Mouse (Mus musculus): ENCODE measurements around the gene Banp.
A peak's percentile ranks its signal among the peaks of the same experiment; 100 is the strongest.

Gene Banp

GRCm38 (mm10) chr8:121990506-121991255 is 41.1 kb downstream of the Banp start:
- peak in 1 of 2 experiments; percentile 49 for DNase-seq

- no peak for DNase-seq
Measured at GRCm38 (mm10) chr8:121991611-121992010, 42.1 kb downstream of the Banp start.

DNA sequence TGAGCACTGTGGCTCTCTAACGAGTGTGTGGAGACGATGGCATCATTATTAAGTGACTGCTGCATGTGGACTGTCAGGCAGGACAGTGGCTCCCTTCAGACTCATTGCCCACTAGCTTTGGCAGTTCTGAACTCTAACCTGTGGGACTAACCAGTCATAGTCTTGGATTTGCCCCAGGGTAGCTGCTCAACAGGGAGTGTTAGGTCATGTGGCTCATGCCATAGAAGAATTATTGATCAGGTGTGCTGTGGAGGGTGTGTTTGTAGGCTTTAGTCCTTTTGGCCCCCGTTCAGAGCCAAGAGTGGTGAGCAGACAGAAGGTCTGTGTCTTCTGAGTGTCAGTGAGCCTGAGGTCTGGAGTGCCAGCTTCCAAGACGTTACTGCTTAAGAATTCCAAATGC is 43.4 kb downstream of the Banp start:
- no peak for DNase-seq

GRCm38 (mm10) chr8:121995112-121995511 is 45.6 kb downstream of the Banp start:
- DNase-seq, result no peak

DNA sequence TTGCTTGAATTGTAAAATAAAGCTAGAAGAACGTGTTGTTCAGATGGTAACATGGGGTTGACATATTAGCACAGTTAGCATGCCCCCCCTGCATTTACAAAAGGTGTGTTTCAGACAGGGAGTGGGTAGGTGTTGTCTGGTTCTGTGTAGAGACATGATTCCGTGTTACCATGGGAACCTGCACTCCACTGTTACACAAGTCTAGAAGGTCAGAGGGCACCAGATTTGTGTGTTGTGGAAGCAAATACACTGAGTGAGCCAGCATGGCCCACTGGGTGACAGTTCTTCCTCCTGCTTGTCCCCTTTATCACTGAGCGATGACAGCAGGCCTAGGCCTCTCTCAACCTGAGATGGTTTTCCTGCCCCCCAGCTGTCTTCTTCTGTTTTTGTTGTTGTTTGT is 46.3 kb downstream of the Banp start:
- DNase-seq, result no peak

DNA sequence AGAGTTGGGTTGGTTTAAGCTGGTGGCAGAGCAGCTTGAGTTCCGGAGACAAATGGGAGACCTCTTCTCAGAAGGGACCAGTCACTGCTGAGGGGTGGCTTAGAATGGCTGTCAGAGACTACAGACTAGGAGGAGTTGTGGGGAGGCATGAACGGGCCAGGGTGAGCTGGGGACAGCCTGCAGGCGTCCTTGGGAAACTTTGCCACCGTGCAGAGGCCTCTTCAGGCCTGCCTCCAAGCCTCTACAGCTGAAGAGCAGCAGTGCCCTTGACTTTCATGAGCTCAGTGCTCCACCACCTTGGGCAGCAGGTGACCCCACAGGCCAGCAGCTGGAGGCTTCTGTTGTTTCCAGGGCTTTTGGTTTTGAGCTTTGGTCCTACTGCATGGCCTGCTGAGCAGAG is 49.1 kb downstream of the Banp start:
- DNase-seq, result no peak

- no peak for DNase-seq
Measured at GRCm38 (mm10) chr8:121999211-121999610, 49.7 kb downstream of the Banp start.

GRCm38 (mm10) chr8:122001339-122002115 is 52.0 kb downstream of the Banp start:
- no peak for DNase-seq

DNA sequence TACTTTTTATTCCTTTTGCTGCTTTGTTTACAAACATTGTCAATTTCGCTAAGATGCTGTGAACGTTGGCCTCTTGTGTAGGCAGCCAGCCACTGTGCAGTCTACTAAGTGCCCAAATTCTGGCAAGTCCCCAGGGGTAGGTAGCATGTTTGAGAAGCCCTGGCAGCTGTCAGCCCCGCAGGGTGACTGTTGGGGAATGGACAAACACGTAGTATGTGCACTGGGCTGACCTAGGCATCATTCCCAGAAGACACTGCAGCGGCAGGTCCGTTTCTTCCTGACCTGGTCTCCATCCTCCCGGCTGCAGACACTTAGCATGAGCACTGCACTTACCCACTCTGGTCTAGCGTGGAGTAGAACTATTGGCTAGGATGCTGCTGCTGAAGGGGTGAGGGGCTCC is 54.1 kb downstream of the Banp start:
- DNase-seq, result peak; percentile 81

- no peak for DNase-seq
Measured at GRCm38 (mm10) chr8:122004131-122004530, 54.6 kb downstream of the Banp start.

DNA sequence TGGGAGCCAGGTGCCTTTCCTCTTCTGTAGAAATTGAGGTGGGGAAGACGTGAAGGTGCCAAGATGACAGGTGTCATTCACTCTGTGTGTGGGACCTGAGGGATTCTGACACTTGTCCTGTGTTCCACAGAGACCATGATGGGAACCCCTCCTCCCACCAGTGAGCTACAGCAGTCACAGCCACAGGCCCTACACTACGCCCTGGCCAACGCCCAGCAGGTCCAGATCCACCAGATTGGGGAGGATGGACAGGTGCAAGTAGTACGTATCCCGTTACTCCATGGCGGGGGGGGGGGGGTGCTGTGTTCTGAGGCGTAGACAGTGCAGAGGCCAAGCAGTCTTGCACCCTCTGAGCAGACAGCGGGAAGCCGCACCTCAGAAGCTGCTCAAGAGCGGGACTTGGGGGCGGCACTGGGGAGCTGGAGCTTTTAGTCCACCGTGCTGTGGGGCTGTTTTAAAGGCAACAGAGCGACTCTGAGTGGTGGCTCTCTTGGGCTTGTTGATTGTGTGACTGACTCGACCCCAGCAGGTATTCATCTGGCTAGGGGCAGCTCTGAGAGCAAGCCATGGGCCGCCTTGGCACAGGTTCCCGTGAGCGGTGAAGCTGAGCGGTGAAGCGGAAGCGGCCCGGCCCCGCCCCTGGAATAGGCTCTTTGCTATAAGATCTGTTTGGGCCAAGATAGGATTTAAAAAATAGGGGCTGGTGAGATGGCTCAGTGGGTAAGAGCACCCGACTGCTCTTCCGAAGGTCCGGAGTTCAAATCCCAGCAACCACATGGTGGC is 56.1 kb downstream of the Banp start:
- peak; percentile 76 to 84 for DNase-seq

- peak in 1 of 2 experiments; percentile 60 for DNase-seq
Measured at GRCm38 (mm10) chr8:122006688-122007484, 57.3 kb downstream of the Banp start.

GRCm38 (mm10) chr8:122008395-122008794 is 58.8 kb downstream of the Banp start:
- no peak for DNase-seq

DNA sequence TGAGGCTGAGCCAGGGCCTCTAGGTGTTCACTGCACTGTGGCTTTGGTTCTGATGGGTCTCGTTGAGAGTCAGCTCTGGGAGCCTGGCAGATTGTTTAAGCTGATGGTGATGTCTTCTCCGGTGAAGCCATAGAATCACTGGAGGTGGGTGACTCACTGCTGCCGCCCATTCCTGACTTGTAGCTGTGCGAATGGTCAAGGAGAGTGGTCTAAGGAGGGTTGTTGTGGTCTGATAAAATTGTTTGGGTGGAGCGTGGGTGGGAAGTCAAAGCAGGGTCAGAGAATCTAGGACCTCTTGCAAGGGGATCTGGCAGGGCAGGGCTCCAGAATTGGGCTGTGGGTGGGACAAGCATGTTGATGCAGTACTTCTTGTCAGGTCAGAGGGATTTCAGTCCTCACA is 61.1 kb downstream of the Banp start:
- no peak for DNase-seq

- DNase-seq, result peak in 1 of 2 experiments; percentile 54
Measured at GRCm38 (mm10) chr8:122011066-122011588, 61.6 kb downstream of the Banp start.

GRCm38 (mm10) chr8:122014606-122015005 is 65.1 kb downstream of the Banp start:
- no peak for DNase-seq

- peak in 1 of 2 experiments; percentile 63 for DNase-seq
Measured at GRCm38 (mm10) chr8:122018046-122018831, 68.7 kb downstream of the Banp start.

- no peak for DNase-seq
Measured at GRCm38 (mm10) chr8:122019162-122019561, 69.6 kb downstream of the Banp start.

DNA sequence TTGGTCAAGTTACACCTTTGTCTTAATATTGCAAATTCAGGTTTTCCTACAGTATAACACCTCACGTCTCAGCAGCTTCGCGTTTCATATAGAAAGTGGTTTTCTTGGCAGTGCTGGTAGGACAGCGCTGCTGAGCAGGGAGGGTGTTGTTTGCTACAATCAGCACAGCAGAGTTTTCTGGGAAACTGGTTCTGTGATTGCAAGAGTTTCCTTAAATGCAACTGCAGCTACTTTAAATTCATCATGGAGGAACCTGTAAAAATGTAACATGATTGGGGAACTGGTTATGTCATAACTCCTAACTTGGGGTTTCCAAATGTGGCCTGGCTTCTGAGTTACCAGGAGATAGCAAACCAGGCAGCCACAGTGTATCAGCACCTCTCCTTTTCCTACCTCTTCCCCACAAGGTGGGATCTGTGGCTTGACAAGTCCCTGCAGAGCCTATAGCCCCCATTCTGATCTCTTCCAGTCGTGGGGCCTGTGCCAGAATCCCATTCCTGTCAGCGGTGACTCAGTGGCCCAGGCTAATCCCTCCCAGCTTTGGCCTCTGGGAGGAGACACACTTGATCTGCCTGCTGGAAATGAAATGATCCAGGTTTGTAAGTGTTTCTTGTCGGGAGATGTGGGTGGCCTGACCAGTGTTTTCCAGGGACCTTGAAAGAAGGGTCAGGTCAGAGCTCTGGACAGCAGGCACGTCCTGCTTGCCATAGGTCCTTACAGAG is 70.7 kb downstream of the Banp start:
- no peak for DNase-seq

DNA sequence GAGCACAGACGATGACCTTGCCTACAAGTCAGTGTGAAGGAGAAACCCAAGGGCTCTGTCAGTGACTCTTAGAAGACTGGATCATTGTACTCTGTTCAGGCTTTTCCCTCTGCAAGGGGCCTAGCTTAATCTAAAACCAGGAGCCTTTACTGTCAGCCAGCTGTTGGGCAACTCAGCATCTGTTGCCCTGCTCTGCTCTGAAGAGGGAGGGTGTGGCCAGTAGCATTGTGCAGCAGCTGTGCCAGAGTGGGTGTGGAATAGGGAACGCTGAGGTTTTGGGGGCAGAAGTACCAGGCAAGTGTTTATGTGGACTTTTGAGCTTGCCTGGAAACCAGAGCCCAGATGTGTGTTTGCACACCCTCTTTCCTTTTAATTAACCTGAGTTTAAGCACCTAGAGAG is 72.2 kb downstream of the Banp start:
- DNase-seq, result no peak

- DNase-seq, result no peak
Measured at GRCm38 (mm10) chr8:122022274-122022673, 72.7 kb downstream of the Banp start.

Measured in cerebellum, postnatal 10 days (tissue).